Mouse (Mus musculus): ENCODE data around the gene Mapk8ip2.

DNA sequence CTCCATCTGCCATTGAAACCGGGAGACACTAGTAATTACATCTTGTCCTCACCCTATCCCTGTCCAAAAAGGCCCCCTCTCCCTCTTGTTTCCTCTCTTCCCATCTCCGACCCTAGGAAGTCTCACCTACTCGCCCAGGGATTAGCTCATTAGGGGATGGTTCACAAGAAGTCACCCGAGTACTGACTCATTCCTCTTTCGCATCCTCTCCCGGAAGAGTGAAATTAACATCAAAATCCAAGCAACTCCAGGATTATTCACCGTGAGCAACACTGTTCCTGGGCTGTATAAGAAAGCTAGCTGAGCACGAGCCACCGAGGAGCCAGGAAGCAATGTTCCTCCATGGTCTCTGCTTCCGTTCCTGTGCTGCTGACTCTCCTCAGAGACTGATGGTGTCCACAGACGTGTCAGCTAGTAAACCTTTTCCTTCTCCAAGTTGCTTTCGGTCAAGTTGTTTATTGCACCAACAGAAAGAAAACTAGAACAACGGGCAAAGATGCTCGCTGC, 35.0 kb downstream of the Mapk8ip2 start:
- no peak for TF ChIP-seq GATA1 (IDR thresholded peaks at IDR 0.05; ENCODE audit: low read length)
- no peak for TF ChIP-seq TAL1 (IDR thresholded peaks at IDR 0.05; ENCODE audit: low read length)
